Mouse (Mus musculus) heart, postnatal 4 days (tissue): Measurements from ENCODE around the gene Tti1. TPM values are rescaled to one million over a fixed set of nuclear protein-coding genes. Genes with fewer than 3 reads are reported as not detected.

ENCODE experiments used
- DNase-seq: peaks from one replicate; pipeline ENCODE4 v3.0.0; 2021
- total RNA-seq, 2 experiments: library from RNA; stranded (reverse); gene quantifications; 2 replicates each; pipeline ENCODE4 v1.2.3; 2021

Gene Tti1
- total RNA-seq, 2 experiments from 2014 or later, result 25.2 to 27.4 TPM

DNA sequence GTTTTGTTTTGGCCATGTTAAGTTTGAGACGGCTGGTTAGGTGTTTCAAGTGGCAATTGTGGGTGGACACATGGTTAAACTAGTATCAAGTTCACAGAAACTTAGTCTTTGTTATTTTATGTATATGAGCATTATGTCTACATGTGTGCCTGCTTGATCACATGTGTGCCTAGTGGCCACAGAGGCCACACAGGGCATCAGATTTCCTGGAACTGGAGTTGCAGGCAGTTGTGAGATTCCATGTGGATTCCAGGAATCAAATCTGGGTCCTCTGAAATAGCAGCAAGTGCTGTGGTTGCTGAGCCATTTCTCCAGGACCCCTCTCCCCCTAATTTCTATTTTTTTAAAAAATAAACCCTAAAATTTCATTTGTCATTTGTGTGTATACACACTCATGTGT is 11.4 kb upstream of the Tti1 start:
- DNase-seq, result no peak

- DNase-seq, result no peak
Observed at GRCm38 (mm10) chr2:158037571-158037970, 9.3 kb upstream of the Tti1 start.

DNA sequence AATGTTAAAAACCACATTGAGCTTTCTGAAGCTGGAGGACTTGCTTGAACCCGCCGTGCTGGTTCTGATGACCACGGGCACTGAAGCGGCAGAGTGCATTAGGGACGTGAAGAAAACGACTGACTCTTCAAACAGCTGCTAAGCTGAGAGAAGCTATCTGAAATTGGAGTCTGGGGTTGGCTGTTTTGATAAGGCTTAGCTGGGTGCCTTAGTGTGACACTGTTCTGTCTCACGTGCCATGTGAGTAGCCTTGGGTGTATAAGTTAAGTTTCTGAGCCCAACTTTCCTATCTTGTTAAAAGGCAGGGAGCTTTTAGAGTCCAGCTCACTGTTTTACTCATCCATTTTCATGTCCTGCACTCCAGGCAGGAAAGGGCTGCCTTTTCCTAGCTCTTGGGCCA is 8.7 kb upstream of the Tti1 start:
- no peak for DNase-seq

DNA sequence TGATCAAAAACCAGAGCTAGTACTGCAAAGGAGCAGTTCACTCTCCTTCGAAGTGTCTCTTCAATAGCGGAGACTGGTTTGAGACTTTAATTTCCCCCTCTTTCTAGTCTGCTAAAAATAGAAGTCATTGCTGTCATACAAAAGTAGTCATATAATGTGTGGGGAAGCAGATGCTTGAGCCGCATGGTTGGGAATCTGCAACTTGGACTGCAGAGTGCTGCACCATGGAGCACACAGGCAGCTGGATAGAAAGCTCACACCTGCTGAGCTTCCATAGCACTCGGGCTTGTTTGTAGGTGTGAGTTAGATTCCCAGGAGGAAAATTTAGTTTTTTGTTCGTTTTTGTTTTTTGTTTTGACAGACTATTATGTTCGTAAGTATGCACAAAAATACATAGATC is 8.2 kb upstream of the Tti1 start:
- no peak for DNase-seq

DNA sequence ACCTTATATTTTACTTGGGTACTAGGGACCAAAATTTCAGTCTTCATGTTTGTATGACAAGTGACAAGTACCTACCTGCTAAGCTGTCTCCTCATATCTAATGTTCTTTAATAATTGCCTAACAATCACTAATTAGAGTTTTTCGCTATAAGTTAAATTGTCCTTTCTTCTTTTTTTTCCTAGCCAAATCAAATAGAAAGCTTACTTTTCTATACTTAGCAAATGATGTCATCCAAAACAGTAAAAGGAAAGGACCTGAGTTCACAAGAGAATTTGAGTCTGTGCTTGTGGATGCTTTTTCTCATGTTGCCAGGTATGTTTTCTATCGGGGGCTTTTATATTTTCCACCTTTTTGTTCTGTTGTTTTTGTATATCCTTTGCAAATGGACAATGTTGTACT is 7.6 kb upstream of the Tti1 start:
- DNase-seq, result no peak

DNA sequence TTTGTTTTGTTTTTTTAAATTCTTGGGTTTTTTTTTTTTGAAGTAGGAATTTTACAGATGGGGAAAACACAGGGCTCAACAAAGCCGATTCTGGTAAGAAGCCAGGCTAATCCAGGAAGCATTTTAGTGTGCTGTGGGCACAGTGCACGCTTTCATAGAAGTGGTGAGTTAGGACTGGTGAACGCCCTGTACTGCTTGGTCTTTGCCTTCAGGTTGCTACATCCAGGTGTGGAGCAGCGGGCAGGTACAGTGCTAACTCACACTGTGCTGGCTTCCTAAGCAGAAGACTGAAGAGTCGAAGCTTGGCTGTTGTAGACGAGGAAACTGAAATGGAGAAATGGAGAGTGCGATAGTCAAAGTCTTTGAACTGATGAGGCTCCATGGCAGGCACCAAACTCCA is 1.8 kb upstream of the Tti1 start:
- DNase-seq, result no peak

- DNase-seq, result no peak
Observed at GRCm38 (mm10) chr2:158027855-158028353, 329 bp downstream of the Tti1 start.

DNA sequence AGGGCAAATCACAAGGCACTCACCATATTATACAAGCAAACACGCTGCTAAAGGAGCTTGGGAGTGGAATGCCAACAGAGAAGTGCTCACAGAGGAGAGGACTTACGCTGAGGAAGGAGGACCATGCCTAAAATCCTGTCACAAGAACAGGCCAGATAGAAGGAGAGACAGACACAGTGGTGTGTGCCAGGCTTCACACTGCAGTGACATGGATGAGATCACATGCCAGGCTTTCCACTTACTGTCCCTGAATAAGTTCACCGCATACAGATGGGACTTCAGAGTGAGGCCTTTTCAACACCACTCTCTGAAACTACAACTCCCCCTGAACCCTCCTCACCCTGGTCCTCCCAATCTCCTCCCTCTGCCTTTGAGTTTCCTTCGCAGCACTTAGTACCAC is 10.9 kb downstream of the Tti1 start:
- no peak for DNase-seq

DNA sequence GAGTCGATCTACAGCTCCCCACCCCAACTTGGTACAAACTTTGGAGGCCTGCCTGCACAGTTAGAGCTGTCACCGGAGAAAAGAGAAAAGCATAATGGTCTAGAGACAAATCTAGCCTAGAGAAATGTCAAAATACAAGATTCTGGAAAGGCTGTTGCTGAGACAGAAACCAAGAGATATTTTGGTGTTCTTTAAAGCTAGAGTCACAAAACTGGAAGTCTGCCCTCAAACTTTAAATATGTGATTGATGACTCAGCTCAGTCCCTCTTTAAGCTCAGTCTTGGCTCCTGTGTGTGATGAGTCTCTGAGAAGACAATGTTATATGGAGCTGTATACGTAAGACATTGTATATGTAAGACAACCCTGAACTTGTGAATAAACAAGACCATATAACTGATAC is 15.6 kb downstream of the Tti1 start:
- no peak for DNase-seq

- no peak for DNase-seq
Observed at GRCm38 (mm10) chr2:158009373-158009772, 18.9 kb downstream of the Tti1 start.

GRCm38 (mm10) chr2:158005641-158006040 is 22.6 kb downstream of the Tti1 start:
- DNase-seq, result no peak

DNA sequence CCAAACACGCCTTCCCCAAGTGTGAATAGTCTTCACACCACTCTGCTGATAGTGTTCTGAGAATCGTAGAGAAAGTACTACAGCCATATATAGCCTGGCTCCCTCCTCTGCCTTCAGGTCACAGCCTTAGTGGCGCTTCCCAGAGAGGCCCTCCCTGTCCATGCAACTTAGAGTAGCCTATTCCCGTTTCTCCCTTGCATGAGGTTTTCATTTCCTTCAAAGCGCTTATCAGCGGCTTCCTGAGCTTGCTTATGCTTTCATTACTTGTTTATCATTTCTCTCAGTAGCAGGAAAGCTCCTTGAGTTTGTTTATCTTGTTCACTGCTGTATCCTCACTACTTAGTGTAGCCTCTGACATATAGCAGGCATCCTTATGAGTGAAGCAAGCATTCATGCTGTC is 23.6 kb downstream of the Tti1 start:
- DNase-seq, result no peak

- peak; percentile 31 for DNase-seq
Observed at GRCm38 (mm10) chr2:157998817-157999216, 29.4 kb downstream of the Tti1 start.

GRCm38 (mm10) chr2:157992501-157992900 is 35.7 kb downstream of the Tti1 start:
- DNase-seq, result no peak

GRCm38 (mm10) chr2:157991026-157991425 is 37.2 kb downstream of the Tti1 start:
- DNase-seq, result no peak

- peak; percentile 16 for DNase-seq
Observed at GRCm38 (mm10) chr2:157989946-157990345, 38.3 kb downstream of the Tti1 start.

GRCm38 (mm10) chr2:157988416-157989190 is 39.6 kb downstream of the Tti1 start:
- DNase-seq, result no peak

DNA sequence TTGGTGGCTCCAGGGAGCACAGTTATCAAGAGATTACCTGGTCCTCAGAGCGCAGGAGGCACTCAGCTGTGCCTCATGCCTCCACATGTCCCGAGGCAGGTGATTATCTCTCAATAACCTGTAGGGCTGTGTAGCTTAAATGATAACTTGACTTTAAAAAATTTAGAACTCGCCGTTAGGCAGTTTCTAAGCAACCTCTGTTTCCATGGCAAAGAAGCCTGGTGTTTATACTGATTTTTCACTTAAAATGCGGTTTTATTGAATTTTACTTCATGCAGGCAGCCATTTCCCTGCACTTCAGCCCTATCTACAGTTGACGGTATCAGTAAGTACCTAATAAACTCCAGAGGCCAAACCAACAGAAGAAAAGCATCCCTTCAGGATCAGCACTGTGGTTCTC is 42.0 kb downstream of the Tti1 start:
- no peak for DNase-seq

DNA sequence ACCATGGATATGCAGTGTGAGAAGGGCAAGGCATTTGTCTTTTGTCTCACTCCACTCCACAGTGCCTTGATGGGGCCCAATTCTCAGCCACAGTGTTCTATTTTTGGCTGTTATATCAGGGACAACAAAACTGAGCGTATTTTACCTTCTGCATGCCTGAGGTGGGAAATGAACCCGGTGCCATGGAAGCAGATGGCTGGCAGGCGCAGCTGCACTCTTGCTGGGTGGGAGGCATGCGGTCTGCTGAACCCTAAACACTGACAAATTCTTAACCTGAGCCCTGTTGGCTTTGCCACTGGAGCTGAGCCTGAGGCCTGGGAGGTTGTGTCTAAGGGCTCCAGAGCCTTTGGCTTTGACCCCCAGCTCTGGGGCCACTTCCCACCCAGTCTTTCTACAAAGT is 42.6 kb downstream of the Tti1 start:
- DNase-seq, result no peak

- DNase-seq, result no peak
Observed at GRCm38 (mm10) chr2:157983276-157983675, 45.0 kb downstream of the Tti1 start.

DNA sequence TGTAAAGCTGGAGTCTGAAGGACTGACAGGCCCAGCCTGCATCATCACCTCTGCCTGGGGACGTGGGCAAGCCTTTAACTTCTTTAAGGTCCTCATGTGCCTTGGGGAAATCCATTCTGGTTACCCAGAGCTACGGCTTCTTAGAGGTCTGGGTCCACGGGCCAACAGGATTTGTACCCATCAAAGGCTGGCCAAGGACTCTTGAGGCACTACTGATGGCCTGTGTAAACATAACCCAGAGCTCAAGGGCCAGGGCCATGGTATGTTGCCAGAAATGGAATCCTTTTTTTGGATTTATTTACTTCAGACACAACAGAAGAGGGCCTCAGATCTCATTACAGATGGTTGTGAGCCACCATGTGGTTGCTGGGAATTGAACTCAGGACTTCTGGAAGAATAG is 45.5 kb downstream of the Tti1 start:
- no peak for DNase-seq

DNA sequence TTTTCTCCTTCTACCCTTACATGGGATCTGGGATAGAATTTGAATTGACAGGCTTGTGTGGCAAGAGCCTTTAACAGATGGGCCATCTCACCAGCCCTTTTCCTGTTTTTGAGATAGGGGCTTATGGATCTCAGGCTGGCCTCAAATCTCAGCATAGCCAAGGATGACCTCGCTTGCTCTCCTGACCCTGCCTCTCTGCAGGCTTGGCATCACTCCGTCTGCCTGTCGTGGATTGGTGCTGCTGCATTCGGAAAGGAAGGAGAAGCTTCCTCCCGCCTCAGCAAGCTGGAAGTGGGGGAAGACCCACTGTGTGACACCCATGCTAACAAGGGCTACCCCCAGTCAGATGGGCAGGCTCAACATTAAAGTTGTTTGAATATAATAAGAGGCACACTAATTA is 49.0 kb downstream of the Tti1 start:
- no peak for DNase-seq

GRCm38 (mm10) chr2:157975595-157975994 is 52.6 kb downstream of the Tti1 start:
- no peak for DNase-seq

DNA sequence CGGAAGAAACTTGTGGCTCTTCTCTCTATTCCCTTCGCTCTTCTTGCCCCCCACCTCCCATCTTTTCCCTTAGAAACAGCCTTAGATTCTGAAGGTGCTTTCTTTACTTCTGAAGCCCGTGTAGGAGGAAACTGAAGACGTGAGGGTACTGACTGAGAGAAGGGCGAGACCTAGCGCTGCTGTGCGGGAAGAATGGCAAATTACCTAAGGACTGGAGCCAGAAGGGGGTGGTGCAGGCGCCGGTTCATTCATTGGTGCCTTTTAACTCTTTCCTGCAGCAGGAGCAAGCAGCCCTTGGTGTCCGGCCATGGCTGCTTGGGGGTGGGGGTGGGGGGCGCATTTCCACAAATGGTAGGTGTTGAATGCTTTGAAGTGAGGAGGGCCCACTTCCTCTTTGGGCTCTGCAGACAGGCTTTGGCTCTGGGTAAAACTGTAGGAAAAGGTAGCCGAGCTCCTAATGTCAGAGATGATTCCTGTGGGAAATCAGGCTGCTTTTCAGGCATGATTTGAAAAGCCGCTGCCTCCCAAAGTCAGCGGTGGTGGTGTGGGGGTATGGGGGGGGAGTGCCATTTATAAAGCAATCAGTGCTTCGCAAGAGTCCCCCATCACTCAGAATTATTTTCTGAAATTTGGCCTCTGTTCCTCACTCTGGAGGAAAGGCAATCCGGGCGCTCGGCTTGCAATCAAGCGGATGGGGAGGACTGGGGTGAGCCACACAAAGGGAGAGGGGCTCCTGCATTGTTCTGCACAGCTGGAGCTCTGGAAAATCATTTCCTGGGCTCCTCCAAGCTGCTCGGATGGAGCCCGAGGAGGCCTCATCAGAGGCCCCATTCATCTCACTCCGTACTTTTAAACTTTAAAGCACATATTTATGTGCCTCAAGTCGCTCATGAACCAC is 53.4 kb downstream of the Tti1 start:
- DNase-seq, result no peak
